Mouse (Mus musculus) ovary, postnatal 36 days (tissue): Measurements from ENCODE around the gene Enpp5.

Experiments used
- DNase-seq: peaks from one replicate; pipeline ENCODE4 v3.0.0; 2022; ENCODE audit warnings: low spot score, mixed read lengths

Enpp5 gene

DNA sequence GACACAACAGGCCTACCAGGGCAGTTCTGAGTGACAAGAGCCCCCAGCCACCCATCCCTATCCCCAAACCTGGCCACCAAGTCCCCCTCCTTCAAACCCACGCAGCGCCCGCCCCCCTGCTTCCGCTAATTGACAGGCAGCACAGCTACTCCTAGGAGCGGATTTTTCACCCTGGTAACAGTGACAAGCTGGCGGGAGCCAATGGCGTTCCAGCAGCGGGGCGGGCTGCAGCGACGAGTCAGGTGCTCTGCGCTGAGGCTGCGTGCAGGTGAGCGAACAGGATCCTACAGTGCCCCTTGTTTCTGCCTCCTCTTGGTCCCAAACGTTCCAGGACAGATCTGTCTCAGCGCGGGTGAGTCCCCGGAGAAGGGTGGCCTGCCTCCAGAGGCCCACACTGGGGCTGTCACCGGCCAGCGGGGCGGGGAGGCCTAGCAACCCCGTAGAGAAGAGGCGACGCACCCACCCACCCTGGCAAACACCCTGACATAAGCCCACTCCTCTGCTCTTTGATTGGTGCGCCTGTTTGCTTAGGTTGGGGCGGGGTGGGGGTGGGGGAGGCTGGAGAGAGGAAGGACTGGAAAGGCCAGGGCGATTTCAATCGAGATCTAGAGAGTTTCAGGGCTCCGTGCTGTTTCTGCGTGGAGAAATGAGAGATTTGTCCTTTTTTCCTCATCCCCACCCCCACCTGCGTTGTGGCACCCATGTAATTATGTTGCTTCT, at the start of gene Enpp5:
Gene Enpp5, plus strand, starts transcription at position 183 of the 720 bp plus-strand sequence.
- peak; percentile 77 for DNase-seq

DNA sequence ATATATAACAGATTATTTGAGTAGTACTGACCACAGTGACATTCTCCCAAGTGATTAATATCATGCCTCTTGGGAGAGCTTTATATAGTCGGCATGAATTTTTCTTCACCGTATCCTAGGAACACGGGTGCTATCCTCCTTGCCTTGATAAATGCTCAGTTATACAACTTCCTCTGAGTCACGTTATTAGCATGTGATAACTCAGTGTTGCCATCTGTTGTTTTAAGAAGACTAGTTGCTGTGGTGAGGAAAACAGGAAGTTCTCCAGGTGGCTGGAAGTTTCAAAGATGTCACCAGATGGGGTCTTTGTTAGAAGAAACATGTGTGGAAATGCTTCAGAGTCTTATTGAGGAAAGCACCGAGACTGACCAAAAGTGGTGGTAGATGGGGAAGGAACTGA, 49.0 kb upstream of the Enpp5 start:
- no peak for DNase-seq

DNA sequence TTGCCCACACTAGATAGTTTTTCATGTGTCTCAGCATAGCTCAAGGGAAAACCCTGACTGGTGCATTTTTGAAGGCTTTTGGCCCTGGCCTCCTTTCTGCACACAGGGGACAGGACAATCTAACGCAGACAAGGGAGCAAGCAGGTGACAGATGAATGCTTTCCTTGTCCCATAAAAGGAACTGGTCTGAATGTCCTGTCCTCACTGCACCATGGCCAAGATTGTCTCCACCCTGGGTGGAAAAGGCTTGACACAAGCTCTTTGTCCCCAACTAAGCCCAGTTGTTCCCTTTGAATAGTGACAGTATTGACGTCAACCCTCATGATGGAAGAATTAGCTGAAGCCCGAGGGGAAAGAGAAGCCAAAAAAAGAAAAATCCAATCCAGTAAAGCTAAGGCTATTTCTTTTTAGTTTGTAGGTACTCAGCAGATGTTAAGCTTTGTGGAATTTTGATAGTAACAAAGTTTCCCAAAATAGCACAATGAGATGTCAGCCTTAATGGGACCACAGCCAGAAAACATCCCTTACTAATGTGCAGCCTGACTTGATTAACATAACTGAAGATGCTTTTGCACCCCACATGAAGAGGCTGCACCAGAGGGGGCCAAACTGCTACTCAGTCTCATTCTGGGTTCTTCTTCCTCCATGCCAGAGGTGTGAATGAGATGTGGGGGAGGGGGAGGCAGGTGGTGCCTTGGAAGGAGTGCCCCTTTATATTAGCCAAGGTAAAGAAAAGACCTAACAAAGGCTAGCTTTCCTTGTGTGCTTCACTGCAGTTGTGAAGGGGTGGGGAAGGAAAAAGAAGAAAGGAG, 47.6 kb upstream of the Enpp5 start:
- DNase-seq: no peak

DNA sequence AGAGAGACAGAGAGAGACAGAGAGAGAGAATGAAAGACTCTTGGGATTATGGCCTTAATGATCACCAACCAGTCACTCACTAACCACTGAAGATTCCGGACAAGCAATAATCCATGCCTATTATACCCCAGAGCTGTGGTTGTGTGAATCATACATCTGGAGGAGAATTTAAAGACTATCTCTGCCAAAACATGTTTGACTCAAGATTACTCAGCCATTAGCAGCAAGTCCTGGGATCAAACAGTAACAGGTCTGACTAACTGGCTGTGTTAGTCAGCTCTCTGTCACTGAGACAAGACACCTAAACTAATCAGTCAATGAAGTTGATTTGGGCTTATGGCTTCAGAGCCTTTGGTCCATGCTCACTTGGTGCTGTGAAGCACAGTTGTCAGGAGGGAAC, 43.6 kb upstream of the Enpp5 start:
- DNase-seq: no peak

DNA sequence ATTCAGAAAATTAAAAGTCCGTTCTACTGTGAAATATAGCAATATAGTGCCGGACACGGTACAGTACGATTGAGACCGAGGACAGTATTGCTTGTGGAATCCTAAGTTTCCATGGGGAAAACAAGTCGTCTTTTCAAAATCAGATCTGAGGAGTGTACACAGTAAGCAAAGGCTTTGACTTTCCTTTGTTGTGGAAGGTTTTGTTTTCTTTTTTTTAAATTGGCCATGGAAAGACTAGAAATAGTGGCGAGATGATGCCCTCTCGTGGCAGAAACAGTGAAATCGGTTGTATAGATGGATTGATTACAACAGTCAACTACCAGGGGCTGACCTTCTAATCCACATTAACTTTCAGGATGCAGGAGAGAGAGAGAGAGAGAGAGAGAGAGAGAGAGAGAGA, 40.0 kb upstream of the Enpp5 start:
- no peak for DNase-seq

DNA sequence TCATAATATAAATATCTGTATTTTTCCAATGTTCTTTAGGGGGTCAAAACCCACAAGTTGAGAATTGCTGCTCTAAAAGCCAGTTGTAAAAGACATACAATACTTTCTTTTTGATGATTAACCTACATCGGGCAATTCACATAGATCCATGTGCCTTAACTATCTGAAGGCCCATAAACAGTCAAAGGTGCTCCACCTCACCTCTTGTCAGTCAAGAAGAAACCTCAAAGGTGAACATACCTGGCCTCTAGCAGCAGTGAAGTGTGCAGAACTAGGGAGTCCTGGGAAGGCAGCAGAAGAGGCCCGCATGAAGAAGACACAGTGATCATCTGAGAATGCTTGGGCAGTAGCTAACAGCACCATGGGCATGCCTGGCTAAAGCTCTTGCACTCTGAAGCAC, 38.2 kb upstream of the Enpp5 start:
- no peak for DNase-seq

DNA sequence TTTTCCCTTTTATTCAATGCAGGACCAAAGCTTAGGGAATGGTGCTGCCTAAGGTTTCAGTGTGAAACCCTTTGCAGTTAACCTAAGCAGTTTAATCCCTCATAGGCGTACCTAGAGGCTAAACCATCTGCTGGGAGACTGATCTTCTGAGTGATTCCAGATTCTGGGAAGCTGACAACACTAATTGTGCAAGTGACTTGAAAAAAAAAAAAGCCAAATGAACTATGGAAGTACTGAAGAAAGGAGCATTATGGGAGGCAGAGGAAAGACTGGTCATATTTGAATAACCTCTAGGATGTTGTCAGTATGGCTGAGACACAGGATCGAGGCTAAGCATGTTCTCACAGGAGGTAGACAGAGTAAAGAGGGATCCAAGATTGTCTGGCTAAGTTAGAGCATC, 36.3 kb upstream of the Enpp5 start:
- no peak for DNase-seq

DNA sequence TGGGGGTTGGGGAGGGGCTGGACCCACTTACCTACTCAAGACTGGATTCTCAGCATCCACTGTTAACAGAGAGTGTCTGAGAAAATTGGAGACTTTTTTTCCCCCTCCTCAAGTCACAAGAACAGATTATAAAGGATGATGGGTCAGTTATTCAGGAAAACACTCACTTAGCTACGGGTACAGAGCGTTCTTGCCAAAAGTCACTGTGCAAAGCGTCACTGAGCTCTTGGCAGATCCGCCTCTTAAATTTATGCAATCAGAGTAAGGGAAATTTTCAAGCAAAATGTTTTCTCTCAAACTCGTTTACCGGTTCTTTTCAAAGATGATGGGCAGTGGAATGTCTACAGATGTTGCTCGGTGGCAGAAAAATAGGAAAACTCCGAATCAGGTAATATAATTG, 35.8 kb upstream of the Enpp5 start:
- no peak for DNase-seq

DNA sequence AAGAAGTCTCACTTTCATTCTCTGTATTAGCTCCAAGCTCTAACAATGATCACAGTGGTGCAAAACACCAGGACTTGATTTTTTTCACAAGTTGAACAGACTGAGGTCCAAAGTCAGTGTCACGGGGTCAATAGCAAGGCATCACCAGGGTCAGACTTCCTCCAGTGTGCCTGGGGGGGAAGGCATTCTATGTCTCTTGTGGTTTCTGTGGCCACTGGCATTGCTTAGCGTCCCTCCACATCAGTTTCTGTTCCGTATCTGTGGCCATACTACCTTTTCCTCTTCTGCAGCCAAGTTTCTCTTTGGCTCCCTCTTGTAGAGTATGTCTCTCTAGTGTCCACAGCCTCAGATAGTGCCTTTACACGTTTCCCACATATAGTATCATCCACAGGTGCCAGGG, 25.2 kb upstream of the Enpp5 start:
- no peak for DNase-seq

DNA sequence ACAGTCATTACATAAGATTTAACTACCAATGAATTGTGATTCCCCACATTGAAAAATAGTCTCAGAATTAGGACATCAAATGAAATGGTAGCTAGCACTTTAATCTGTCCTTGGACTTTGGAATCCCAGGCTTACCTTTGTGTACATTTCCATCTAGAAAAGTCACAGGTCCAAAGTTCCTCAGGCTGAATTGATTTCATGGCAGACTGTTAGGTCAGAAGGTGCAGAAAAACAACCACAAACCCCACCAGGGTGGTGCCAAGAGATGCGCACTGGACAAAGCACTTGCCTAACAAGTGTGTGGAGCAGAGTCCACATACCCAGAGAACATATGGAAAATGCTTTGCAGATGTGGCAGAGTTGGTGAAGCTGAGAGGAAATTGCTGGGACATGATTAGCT, 21.5 kb upstream of the Enpp5 start:
- no peak for DNase-seq

DNA sequence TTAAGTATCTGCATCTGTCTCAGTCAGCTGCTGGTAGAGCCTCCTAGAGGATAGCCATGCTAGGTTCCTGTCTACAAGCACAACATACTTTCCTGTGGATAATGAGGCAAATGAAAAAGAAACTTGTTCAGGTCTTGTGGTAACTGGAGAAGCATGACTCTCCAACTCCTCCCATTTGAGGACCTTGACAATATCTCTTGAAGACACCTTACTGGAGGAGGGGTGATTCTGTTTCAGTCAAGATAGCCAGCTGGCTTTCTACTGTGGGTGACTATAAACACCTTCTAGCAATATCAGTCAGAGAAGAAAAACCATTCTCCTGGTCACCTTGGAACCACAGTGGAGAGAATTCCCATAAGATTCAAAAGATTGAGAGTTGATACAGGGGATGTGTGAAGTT, 20.5 kb upstream of the Enpp5 start:
- no peak for DNase-seq

DNA sequence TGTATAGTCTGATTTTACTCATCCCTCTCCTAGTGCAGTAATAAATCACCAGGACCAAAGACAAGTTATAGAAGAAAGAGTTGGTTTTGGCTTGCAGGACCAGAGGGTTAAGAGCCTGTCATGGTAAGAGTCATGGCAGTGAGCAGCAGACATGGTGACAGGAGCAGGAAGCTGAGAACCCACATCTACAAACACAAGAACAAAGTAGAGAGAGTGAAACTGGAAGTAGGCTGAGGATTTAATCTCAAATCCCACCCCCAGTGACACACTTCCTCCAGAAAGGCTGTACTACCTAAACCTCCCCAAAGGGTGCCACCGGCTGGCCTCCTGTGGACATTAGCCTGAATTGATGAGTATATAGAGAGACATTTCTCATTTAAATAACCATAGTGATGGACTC, 17.8 kb upstream of the Enpp5 start:
- DNase-seq: no peak

DNA sequence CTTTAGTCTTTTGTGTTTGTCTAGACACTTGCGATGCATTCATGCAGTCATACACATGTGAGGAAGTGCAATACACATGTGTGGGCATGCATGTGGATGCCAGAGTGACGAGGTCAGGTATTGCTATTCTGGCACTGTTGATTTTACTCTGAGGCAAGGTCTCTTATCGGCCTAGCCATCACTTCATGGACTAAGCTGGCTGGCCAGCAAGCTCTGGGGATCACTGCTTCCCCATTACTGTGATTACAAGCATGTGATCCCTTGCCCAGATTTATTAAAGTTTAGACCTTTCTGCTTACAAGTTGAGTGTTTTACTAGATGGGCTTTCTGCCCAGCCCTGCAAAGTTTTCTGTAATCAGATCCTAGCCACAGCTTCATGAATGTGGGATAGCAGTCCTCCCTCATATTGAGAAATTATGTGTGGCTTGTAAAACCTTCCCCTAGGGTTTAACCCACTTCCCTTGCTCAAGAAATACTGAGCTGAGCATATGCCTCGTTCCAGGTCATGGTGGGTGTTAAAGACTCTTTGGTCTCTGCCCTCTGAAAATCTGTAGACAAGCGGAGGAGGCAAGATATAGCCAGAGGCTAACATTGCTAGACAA, 17.2 kb upstream of the Enpp5 start:
- DNase-seq: no peak

DNA sequence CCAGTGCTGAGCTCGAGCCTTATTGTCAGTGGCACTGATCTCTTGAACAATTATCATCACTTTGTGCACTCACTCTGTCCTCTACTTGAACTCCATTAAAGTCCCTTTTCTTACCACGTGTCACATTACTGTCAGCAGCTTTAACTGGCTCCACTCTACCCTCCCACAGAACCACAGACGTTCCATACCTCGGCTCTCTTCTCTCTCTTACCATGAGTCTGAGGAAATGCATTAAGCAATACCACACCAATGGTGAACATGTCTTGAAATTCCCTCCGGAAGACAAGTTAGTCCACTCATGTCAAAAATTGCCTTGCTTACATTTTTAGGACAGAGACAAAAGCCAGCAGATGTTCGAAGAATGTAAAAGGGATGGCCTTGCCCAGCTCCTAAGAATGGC, 9.7 kb upstream of the Enpp5 start:
- no peak for DNase-seq

DNA sequence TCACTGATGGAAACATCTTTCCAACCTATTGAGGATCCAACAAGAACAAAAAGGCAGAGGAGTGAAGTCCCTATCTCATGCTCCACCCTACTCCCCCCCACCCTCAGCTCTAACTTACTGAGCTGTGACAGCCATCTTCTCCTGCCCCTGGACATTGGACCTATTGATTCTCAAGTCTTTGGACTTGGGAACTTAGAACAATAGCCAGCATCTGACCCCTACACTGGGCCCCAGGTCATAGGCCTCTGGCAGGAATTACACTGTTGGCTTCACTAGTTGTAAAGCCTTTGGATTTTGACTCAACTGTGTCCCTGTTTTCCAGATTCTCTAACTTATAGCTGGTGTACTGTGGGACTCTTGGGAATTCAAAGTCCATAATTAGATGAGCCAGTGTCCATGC, 6.9 kb upstream of the Enpp5 start:
- DNase-seq: no peak

DNA sequence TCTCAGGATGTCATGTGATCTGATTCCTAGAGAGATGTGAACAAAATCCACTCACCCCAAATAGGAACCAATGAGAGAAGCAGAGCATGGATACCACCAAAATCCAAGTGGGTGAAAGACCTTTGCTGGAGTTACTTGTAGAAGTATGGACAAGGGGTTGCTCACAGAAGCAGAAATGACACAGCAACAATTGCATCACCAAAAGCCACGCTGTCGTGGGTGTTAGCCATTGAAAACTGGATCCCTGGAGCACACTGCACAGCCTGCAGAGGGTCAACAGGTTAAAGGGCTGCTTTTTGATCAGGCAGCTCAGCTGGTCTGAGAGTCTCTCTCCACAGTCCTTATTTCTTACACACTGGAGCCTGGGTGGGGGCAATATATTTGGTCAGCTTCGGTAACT, 3.0 kb upstream of the Enpp5 start:
- DNase-seq: no peak

DNA sequence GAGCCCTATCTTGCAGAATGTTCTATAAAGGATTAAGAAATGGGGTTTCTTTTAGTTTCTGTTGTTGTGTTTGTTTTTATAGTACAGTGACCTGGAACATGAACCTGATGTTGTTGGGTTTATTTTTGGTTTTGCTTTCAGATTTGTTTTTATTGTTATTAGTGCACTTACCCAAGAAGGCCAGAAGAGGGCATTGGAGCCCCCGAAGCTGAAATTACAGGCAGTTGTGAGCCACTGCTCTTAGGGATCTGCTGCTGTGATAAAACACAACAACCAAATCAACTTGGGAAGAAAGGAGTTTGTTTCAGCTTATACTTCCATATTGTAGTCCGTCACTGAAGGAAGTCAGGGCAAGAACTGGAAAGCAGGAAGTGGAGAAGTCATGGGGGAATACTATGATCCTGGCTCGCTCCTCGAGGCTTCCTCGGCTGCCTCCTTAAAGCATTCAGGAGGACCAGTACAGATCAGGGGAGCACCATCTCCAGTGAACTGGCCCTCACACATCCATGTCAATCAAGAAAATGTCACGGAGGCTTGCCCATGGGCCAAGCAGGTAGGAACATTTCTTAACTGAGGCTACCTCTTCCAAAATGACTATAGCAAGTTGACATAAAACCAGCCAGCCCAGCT, 2.4 kb upstream of the Enpp5 start:
- no peak for DNase-seq

DNA sequence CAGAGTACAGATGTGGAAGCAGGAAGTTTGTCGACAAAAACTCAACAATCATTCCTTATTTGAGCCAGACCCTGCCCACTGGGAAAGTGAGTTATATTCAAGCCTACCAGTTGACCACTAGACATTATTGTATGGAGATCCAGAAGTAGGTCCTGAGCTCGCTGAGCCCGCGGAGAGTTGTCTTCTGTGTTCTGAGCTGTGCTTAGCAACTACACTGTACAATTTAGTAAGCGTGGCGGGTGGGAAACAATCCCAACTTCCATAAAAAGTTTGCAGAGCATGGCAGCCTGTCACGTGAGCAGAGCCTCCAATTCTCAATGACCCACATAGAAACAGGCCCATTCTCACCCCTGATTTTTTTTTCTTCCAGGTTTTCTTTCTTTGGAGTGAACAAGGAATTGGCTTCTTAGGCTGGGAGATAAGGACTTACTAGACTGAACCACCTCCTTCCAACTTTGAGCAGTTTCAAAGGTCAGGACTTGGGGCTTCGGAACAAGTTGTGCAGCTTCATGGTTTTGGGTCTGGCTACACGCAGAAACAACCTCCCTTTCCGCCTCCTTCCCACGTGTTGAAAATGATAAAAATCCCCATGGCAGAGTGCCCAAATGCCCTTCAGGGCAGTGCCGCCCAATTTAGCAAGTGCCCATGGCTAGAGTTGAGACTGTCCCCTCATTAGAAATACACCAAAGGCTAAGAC, 1.3 kb upstream of the Enpp5 start:
- DNase-seq: no peak

DNA sequence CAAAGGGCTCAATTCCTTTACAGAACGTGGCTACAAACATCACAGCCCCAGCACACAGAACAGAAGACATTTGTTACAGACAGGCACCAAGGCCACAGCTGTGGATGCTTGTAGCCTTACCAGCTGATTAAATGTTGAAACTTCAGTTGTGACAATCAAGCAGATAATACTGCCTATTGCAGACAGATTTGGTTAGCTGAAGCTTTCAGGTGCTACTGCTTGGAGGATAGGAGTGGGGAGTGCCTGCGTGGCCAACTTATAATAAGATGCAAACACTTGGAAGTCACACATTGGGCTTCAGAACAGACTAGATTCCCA, 811 bp upstream of the Enpp5 start:
- no peak for DNase-seq

DNA sequence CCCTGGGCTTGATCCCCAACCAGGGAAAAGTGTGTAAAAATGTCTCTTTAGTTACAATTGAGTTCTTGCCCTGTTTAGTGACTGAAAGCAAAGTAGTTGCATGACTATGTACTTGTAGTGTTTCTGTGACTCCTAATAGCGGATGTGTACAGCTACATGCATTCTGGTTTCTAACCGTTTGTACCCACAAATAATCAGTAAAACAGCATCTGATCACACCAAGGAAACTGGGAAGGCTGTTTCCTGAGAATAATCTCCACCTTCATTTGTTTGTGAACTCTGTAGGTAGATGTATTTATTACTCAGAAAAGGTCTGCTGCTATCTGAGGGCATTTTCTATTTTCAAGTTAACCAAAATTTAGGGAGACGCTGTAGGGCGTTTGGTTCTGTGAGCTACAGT, 4.5 kb downstream of the Enpp5 start:
- DNase-seq: no peak

DNA sequence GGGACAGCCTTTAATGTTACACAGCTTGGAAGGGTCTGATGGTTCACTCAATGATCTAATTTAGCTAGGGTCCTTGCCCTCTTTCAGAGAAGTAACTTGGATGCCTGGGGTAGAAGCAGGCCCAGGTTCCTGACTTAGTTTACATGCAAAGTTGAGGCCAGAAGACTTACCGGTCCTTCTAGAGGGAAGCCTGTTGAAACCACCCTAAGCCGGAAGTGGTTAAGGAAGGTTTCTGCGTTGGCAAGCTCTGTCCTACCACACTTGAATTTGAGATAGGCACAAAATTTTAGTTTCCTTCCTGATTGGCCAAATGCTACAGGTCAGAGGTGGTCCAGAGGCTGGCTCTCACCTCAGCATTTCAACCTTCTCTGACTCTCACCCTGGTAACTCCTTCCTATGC, 9.6 kb downstream of the Enpp5 start:
- no peak for DNase-seq

DNA sequence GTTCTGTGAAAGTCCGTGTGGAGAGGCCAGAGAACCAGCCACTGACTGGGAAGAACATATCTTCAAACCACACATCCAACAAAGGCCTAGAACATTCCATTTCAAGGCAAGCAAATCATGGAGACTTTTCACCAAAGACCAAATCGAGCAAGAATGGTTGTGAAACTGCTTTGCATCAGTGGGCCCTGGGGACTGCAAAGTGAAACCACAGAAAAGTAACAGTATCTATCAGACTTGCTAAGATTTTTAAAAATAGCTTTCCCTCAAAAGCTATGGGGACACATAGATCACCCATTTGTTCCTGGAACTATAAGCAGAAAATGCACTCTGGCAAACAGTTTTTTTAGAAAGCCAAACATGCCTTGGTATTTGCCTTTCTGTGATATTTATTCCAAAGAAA, 12.3 kb downstream of the Enpp5 start:
- DNase-seq: no peak

DNA sequence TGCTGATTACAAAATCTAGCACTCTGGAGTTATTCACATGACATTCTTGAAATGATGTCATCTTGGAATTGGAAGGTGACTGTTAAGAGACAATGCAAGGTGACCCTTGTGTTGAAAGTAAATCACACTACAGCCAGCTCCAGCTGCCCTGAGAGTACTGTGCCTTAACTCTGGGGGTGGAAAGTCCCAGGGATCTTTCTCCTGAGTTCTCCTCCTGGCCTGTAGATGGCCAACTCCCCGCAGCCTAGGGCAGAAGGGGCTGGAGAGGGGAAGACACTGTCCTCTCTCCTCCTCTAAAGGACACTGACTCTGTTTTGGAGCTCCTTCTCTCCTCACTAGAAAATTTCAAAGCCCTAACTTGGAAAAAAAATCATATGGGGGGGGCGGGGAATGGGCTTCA, 12.9 kb downstream of the Enpp5 start:
- DNase-seq: no peak
